Mouse (Mus musculus): ENCODE measurements at regions not wholly inside any gene's neighbourhood (a gene's known extent, or its start where the extent isn't known, plus 50 kb on each side); places are given as distances from the start of the nearest gene placed in this dataset.

- H3K27ac ChIP-seq (ENCODE audit: control insufficient read depth, low read depth, low read length): no peak overlapping the region
- H3K27me3 ChIP-seq (ENCODE audit: control insufficient read depth in 1 of 2, insufficient read depth in 2 of 2, low read length in 2 of 2): no peaks in the 10 kb centered on the region; a peak in 2 of 4 replicates
- TF ChIP-seq UBTF (IDR thresholded peaks at IDR 0.05; ENCODE audit: borderline replicate concordance, insufficient read depth, low read depth, low read length): no peak
- TF ChIP-seq E2F4 (IDR thresholded peaks at IDR 0.05; ENCODE audit: borderline replicate concordance, low read depth, low read length): no peak
- no peak for TF ChIP-seq POLR2AphosphoS5 (IDR thresholded peaks at IDR 0.05; ENCODE audit: borderline replicate concordance, low read depth, low read length)
- TF ChIP-seq HCFC1 (IDR thresholded peaks at IDR 0.05; ENCODE audit: low read depth, low read length): no peak
- TF ChIP-seq MEF2A (IDR thresholded peaks at IDR 0.05; ENCODE audit: extremely low read depth, insufficient replicate concordance, low read depth, low read length, poor library complexity, severe bottlenecking): no peak
- TF ChIP-seq MYB (IDR thresholded peaks at IDR 0.05; ENCODE audit: low read depth, low read length): no peak
- TF ChIP-seq USF1 (IDR thresholded peaks at IDR 0.05; ENCODE audit: low read depth, low read length): no peak
- no peak for TF ChIP-seq JUND (IDR thresholded peaks at IDR 0.05; ENCODE audit: low read depth, low read length)
- no peak for TF ChIP-seq EP300 (IDR thresholded peaks at IDR 0.05; ENCODE audit: low read depth in 1 of 2, low read length in 2 of 2)
- TF ChIP-seq ELF1 (IDR thresholded peaks at IDR 0.05; ENCODE audit: low read depth, low read length): no peak
- no peak for TF ChIP-seq TCF12 (IDR thresholded peaks at IDR 0.05; ENCODE audit: low read depth, low read length)
- peaks cover 0 to 2% of the 10 kb centered on the region in 2 experiments; a peak in 1 of 4 replicates for H3K4me1 ChIP-seq (ENCODE audit: control insufficient read depth in 1 of 2, insufficient read depth in 2 of 2, low read length in 2 of 2)
- no peak for DNase-seq (ENCODE audit: low read depth, low spot score)
- no peaks in the 10 kb centered on the region for H3K79me2 ChIP-seq (ENCODE audit: control insufficient read depth, insufficient read depth, low read length, poor library complexity)
- no peaks in the 10 kb centered on the region for H3K36me3 ChIP-seq (ENCODE audit: control insufficient read depth in 1 of 2, insufficient read depth in 2 of 2, low read length in 2 of 2)
- H3K9me3 ChIP-seq (replicated peaks; ENCODE audit: insufficient read depth, low read length): no peaks in the 10 kb centered on the region
- no peak overlapping the region for H3K9ac ChIP-seq (ENCODE audit: control insufficient read depth, low read depth, low read length, poor library complexity, severe bottlenecking)
- no peak overlapping the region for H3K4me3 ChIP-seq (ENCODE audit: control insufficient read depth in 1 of 2, insufficient read depth in 1 of 2, low read depth in 2 of 2, low read length in 2 of 2)
These were observed 66.0 kb upstream of the Arhgap29 start for GRCm38 (mm10) chr3:121886309-121886708.

DNA sequence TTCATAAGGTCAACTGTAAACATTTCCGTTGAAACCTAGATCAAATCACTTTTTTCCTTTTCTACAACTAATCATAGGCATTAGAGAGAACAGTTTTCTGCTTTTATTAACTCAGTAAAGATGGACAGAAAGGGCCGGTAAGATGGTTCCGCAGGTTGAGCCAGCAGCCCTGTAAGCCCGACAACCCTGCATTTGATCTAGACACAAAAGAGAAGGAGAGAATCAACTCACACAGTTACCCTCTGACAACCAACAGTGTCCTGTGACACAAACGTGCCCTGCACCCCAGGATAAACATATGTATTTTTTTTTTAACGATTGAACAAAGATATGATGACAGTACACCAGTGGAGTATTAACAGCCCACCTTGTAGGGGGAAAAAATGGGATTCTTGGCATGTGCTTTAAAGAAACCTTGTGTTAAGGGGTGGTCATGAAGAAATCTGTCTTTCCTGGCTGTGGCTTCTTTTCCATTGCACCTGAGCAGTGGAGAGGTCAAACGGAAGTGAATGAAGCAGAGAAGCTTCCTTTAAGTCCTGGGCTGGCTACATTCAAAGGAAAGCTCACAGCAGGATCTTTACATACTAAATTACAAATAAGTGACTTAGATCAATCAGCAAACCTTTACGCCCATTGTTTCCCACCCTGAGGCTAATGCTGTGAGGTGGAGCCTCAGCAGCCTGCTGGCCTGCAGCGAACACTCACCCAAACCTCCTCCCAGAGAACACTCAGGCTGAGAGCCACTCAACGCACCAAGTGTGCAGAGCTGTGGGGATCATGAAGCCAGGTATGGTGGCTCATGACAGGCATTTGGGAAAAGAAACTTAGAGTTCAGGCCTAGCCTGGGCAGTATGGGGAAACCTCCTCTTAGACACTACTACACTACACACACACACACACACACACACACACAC lies 66.8 kb upstream of the Arhgap29 start:
- Histone ChIP-seq H3K4me3 (ENCODE audit: control insufficient read depth in 1 of 2, insufficient read depth in 1 of 2, low read depth in 2 of 2, low read length in 2 of 2) (no peak overlapping the region; a peak in 1 of 4 replicates), H3K9me3 (replicated peaks; ENCODE audit: insufficient read depth, low read length) (no peaks in the 10 kb centered on the region)
- DNase-seq (ENCODE audit: low read depth, low spot score): no peak

More for the DNA sequence above, 66.8 kb upstream of the Arhgap29 start:
- peaks cover 0 to 2% of the 10 kb centered on the region in 2 experiments; a peak in 1 of 4 replicates for H3K4me1 ChIP-seq (ENCODE audit: control insufficient read depth in 1 of 2, insufficient read depth in 2 of 2, low read length in 2 of 2)
- no peak overlapping the region for H3K9ac ChIP-seq (ENCODE audit: control insufficient read depth, low read depth, low read length, poor library complexity, severe bottlenecking)
- no peak for TF ChIP-seq RAD21 (IDR thresholded peaks at IDR 0.05; ENCODE audit: low read depth, low read length)
- no peak for TF ChIP-seq MYC (IDR thresholded peaks at IDR 0.05; ENCODE audit: low read depth, low read length)
- TF ChIP-seq SIN3A (IDR thresholded peaks at IDR 0.05; ENCODE audit: low read length): no peak
- H3K27me3 ChIP-seq (ENCODE audit: control insufficient read depth in 1 of 2, insufficient read depth in 2 of 2, low read length in 2 of 2): no peaks in the 10 kb centered on the region; a peak in 1 of 4 replicates
- H3K79me2 ChIP-seq (ENCODE audit: control insufficient read depth, insufficient read depth, low read length, poor library complexity): no peaks in the 10 kb centered on the region
- H3K36me3 ChIP-seq (ENCODE audit: control insufficient read depth in 1 of 2, insufficient read depth in 2 of 2, low read length in 2 of 2): no peaks in the 10 kb centered on the region
- no peak overlapping the region for H3K27ac ChIP-seq (ENCODE audit: control insufficient read depth, low read depth, low read length)
